Mouse (Mus musculus): ENCODE data around the gene Plch2.

Gene Plch2

GRCm38 (mm10) chr4:154958621-154959020, 98.0 kb downstream of the Plch2 start:
- no peak for DNase-seq (ENCODE audit: low spot score in 2 of 2)

GRCm38 (mm10) chr4:154958171-154958570, 98.4 kb downstream of the Plch2 start:
- DNase-seq (ENCODE audit: low spot score in 2 of 2) = no peak

GRCm38 (mm10) chr4:154957289-154957993, 99.1 kb downstream of the Plch2 start:
- DNase-seq (ENCODE audit: low spot score in 2 of 2) = no peak

GRCm38 (mm10) chr4:154956604-154957003, 100.0 kb downstream of the Plch2 start:
- DNase-seq (ENCODE audit: low spot score in 2 of 2) = peak; percentile 42 to 53

- no peak for DNase-seq (ENCODE audit: low spot score in 2 of 2)
Measured at GRCm38 (mm10) chr4:154952461-154953241, 103.9 kb downstream of the Plch2 start.

- no peak for DNase-seq (ENCODE audit: low spot score in 2 of 2)
Measured at GRCm38 (mm10) chr4:154949589-154949982, 107.0 kb downstream of the Plch2 start.

- no peak for DNase-seq (ENCODE audit: low spot score in 2 of 2)
Measured at GRCm38 (mm10) chr4:154948940-154949588, 107.5 kb downstream of the Plch2 start.

- no peak for DNase-seq (ENCODE audit: low spot score in 2 of 2)
Measured at GRCm38 (mm10) chr4:154948066-154948939, 108.3 kb downstream of the Plch2 start.

GRCm38 (mm10) chr4:154946319-154946718, 110.3 kb downstream of the Plch2 start:
- no peak for DNase-seq (ENCODE audit: low spot score in 2 of 2)

GRCm38 (mm10) chr4:154944121-154944590, 112.4 kb downstream of the Plch2 start:
- peak; percentile 85 to 88 for DNase-seq (ENCODE audit: low spot score in 2 of 2)

- no peak for DNase-seq (ENCODE audit: low spot score in 2 of 2)
Measured at GRCm38 (mm10) chr4:154943323-154944039, 113.1 kb downstream of the Plch2 start.

GRCm38 (mm10) chr4:154942632-154943322, 113.8 kb downstream of the Plch2 start:
- peak; percentile 58 to 59 for DNase-seq (ENCODE audit: low spot score in 2 of 2)

GRCm38 (mm10) chr4:154941831-154942230, 114.8 kb downstream of the Plch2 start:
- no peak for DNase-seq (ENCODE audit: low spot score in 2 of 2)

- peak; percentile 63 to 66 for DNase-seq (ENCODE audit: low spot score in 2 of 2)
Measured at GRCm38 (mm10) chr4:154940156-154940555, 116.4 kb downstream of the Plch2 start.

GRCm38 (mm10) chr4:154937746-154938145, 118.8 kb downstream of the Plch2 start:
- DNase-seq (ENCODE audit: low spot score in 2 of 2) = no peak

GRCm38 (mm10) chr4:154936542-154937255, 119.9 kb downstream of the Plch2 start:
- DNase-seq (ENCODE audit: low spot score in 2 of 2) = peak; percentile 50 to 61

GRCm38 (mm10) chr4:154935788-154936187, 120.8 kb downstream of the Plch2 start:
- DNase-seq (ENCODE audit: low spot score in 2 of 2) = no peak

- DNase-seq (ENCODE audit: low spot score in 2 of 2) = no peak
Measured at GRCm38 (mm10) chr4:154934800-154935199, 121.8 kb downstream of the Plch2 start.

GRCm38 (mm10) chr4:154933306-154933907, 123.2 kb downstream of the Plch2 start:
- no peak for DNase-seq (ENCODE audit: low spot score in 2 of 2)
